Mouse (Mus musculus) bone marrow macrophage, adult 2 months (primary cell): ENCODE measurements around the gene Afg1l. TPM values are rescaled to one million over a fixed set of nuclear protein-coding genes. Genes with fewer than 3 reads are reported as not detected.

Experiments
- H3K27ac ChIP-seq: 2 replicates; pipeline ENCODE4 v1.5.1; 2012; ENCODE audit warnings: low read depth, low read length; ENCODE audit not compliant: insufficient read depth
- H3K4me1 ChIP-seq: 2 replicates; pipeline ENCODE4 v1.6.1; 2012; ENCODE audit warnings: low read length; ENCODE audit not compliant: control insufficient read depth, insufficient read depth
- H3K4me3 ChIP-seq: 2 replicates; pipeline ENCODE4 v1.5.1; 2012; ENCODE audit warnings: mild to moderate bottlenecking, low read length, moderate library complexity; ENCODE audit not compliant: insufficient read depth
- CTCF ChIP-seq: IDR thresholded peaks from 2 replicates; pipeline ENCODE4 v1.5.1; 2012; ENCODE audit warnings: low read depth, mild to moderate bottlenecking, low read length, moderate library complexity
- POLR2A ChIP-seq: IDR thresholded peaks from 2 replicates; pipeline ENCODE4 v1.6.1; 2012; ENCODE audit warnings: mild to moderate bottlenecking, low read depth, low read length, borderline replicate concordance
- polyA plus RNA-seq: library from polyadenylated mRNA; stranded (reverse); fragments of >200 nt; gene quantifications from 2 replicates; pipeline ENCODE4 v1.2.4, GENCODE M21; 2012; ENCODE audit not compliant: missing spikeins, insufficient read depth, insufficient read length

Gene Afg1l
- polyA plus RNA-seq, 1 experiment, result 6.5 TPM

GRCm38 (mm10) chr10:42300805-42301204 lies 177.6 kb downstream of the Afg1l start:
- no peak overlapping the region for H3K4me3 ChIP-seq
- no peak for TF ChIP-seq CTCF
- TF ChIP-seq POLR2A, result no peak
- no peak overlapping the region for H3K27ac ChIP-seq
- H3K4me1 ChIP-seq, result peaks cover 10% of the 10 kb centered on the region

DNA sequence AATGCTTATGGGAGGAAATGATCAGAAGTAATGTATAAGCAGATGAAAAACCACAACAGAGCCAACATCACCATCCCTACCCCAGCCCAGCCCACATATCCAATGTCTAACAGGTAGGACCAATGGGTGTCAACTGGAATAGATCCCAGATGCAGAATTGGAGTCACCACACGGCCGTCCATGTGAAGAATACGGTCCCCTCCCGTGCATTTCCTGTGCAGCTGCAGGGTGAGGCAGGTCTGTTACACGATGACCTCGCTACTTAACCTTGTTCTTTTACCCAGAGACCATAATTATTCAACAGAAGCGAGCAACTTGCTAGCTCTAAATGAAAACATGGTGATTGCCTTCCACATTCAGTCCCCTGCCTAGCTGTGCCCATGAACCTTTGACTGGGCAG lies 178.4 kb downstream of the Afg1l start:
- Histone ChIP-seq H3K4me3 (no peak overlapping the region), H3K27ac (no peak overlapping the region), H3K4me1 (peaks cover 10% of the 10 kb centered on the region)
- TF ChIP-seq CTCF (no peak), POLR2A (no peak)

GRCm38 (mm10) chr10:42299426-42299825 lies 178.9 kb downstream of the Afg1l start:
- no peak overlapping the region for H3K27ac ChIP-seq
- TF ChIP-seq CTCF (no peak), POLR2A (no peak)
- H3K4me3 ChIP-seq, result no peak overlapping the region
- H3K4me1 ChIP-seq, result peaks cover 12% of the 10 kb centered on the region

GRCm38 (mm10) chr10:42297954-42298353 lies 180.4 kb downstream of the Afg1l start:
- TF ChIP-seq CTCF (no peak), POLR2A (no peak)
- peaks cover 23% of the 10 kb centered on the region for H3K4me1 ChIP-seq
- no peak overlapping the region for H3K4me3 ChIP-seq
- no peak overlapping the region for H3K27ac ChIP-seq

DNA sequence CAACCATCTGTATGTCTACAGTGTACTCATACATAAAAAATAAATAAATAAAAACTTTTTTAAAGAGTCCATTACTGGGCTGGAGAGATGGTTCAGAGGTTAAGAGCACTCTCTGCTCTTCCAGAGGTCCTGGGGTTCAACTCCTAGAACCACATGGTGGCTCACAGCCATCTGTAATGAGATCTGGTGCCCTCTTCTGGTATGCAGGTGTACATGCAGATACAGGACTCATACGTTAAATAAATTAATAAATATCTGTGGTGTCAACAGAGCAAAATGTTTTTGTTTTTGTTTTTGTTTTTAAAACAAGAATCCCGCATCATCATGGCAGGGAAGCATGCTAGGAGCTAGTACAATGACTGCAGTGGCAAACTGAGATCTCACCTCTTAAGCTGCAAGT lies 181.3 kb downstream of the Afg1l start:
- Histone ChIP-seq H3K27ac (no peak overlapping the region), H3K4me3 (no peak overlapping the region), H3K4me1 (peaks cover 23% of the 10 kb centered on the region)
- TF ChIP-seq CTCF, result no peak
- TF ChIP-seq POLR2A, result no peak

DNA sequence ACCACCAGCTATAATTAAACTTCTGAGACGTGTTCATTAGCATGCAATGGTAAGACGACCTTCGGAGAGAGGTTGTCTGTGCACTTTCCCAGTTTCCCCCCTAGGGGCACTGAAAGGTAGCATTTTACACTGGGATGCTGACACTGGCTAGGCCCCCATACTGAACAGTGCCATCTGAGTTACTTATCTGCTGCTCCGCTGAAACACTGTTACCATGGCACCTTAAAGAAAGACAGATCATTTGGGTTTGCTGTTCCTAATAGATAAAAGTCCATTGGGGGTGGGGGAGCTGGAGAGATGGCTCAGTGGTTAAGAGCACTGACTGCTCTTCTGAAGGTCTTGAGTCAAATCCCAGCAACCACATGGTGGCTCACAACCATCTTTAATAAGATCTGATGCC lies 181.8 kb downstream of the Afg1l start:
- Histone ChIP-seq H3K27ac (no peak overlapping the region), H3K4me3 (no peak overlapping the region), H3K4me1 (peaks cover 23% of the 10 kb centered on the region)
- TF ChIP-seq CTCF (no peak), POLR2A (no peak)

GRCm38 (mm10) chr10:42295028-42295427 lies 183.3 kb downstream of the Afg1l start:
- no peak for TF ChIP-seq POLR2A
- TF ChIP-seq CTCF, result peak; percentile 24; the same call in 1 of the 2 replicates
- Histone ChIP-seq H3K4me1 (peaks cover 21% of the 10 kb centered on the region), H3K27ac (no peak overlapping the region), H3K4me3 (no peak overlapping the region)

- no peak overlapping the region for H3K27ac ChIP-seq
- TF ChIP-seq POLR2A, result no peak
- TF ChIP-seq CTCF, result no peak
- no peak overlapping the region for H3K4me3 ChIP-seq
- peaks cover 17% of the 10 kb centered on the region for H3K4me1 ChIP-seq
These were observed 184.0 kb downstream of the Afg1l start for GRCm38 (mm10) chr10:42294392-42294791.

- H3K4me3 ChIP-seq, result no peak overlapping the region
These were observed 184.5 kb downstream of the Afg1l start for GRCm38 (mm10) chr10:42293877-42294276.

GRCm38 (mm10) chr10:42291360-42291759 lies 187.0 kb downstream of the Afg1l start:
- TF ChIP-seq CTCF (peak; percentile 66), POLR2A (no peak)
- Histone ChIP-seq H3K4me3 (no peak overlapping the region), H3K4me1 (peaks cover 13% of the 10 kb centered on the region), H3K27ac (no peak overlapping the region)

More at GRCm38 (mm10) chr10:42293877-42294276, 184.5 kb downstream of the Afg1l start:
- no peak for TF ChIP-seq POLR2A
- no peak for TF ChIP-seq CTCF
- Histone ChIP-seq H3K27ac (no peak overlapping the region), H3K4me1 (peaks cover 13% of the 10 kb centered on the region)

GRCm38 (mm10) chr10:42287666-42288065 lies 190.7 kb downstream of the Afg1l start:
- TF ChIP-seq POLR2A (no peak), CTCF (no peak)
- no peaks in the 10 kb centered on the region for H3K4me1 ChIP-seq
- H3K27ac ChIP-seq, result no peak overlapping the region
- H3K4me3 ChIP-seq, result no peak overlapping the region
